Mouse (Mus musculus): Measurements from ENCODE around the gene Olfr824.
"Not testable (repeated sequence)": the region's sequence is repeated elsewhere in the genome, so short reads cannot be mapped to it uniquely, and the experiment has no call there.

Gene Olfr824

DNA sequence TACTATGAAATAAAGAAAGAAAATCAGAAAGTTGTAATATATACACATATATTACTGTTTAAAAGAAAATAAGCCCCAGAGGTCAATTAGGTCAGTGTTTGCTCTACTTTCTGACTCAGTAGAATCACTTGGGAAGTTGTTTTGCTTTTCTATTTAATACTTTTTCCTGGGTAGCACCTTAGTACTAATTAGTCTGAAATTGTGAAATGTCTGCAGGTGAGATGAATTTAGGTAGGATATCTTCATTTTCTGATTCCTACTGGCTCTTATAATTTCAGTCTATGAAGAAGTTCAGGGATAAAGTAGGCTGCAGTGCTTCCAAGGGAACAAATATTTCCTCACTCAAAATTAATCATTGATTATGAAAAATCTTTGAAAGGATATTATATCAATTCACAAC, at the start of gene Olfr824:
Gene Olfr824 (minus strand): TSS at position 101 of the 400 bp plus-strand sequence.
- DNase-seq (ENCODE audit: low read depth, low spot score): not testable (repeated sequence)

DNA sequence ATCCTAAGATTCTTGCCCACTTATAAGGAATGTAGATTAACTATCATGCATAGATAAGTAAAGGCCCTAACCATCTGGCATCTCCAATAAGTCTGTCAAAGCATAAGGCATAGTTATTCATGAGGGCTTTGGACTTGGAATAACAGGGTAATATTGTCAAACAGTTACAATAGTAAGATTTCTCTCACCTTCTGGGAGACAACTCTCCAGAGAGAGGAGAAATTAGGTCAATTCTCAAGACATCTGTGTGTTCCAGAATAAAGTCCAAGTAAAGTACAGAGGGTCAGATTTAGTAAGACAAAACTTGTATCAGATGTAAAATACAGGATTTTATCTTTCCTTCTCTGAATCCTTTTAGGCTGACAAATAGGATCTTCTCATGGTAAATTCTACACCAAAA, 36.9 kb upstream of the Olfr824 start, which contains the start of gene Olfr825:
Gene Olfr825 (minus strand): TSS at position 101 of the 400 bp plus-strand sequence.
- DNase-seq (ENCODE audit: low read depth, low spot score): no peak

GRCm38 (mm10) chr10:130165196-130165595, 35.4 kb upstream of the Olfr824 start:
- no peak for DNase-seq (ENCODE audit: low read depth, low spot score)

DNA sequence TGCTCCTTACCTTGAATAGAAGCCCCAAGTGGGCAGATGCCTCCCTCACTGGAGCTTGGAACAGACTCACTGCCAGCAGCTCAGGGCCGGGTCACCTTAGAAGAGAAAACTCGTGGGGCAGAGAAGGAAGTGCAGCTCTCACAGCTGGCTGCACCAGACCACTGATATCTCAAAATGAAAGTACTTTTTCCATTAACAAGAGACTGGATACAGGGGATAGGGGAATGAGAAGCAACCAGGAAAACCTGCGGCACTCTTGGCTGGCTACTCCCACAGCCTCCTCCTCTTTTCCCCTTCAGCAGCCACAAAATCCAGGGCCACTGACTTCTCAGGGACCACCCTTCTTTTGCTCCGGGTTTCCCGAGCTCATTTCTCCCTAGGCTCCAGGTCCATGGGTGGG, 14.3 kb upstream of the Olfr824 start:
- no peak for DNase-seq (ENCODE audit: low read depth, low spot score)

DNA sequence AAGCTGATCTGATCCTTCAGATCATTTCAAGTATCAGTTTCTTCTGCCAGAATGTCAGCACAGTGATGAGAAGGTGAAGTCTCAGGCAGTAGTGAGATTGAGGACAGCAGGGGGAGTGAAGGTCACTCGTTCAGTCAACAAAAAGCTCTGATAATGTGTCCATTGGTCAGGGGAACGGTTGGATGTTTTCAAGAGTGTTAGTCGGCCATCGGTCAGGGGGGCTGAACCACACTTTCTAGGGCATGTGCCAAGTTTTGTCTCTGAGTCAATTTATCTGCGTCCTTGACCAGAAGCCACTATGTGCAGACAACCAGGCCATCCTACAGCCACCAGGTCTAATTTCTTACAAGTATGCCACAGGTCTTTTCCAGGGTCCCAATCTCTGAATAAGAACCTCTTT, 12.7 kb upstream of the Olfr824 start:
- not testable (repeated sequence) for DNase-seq (ENCODE audit: low read depth, low spot score)

DNA sequence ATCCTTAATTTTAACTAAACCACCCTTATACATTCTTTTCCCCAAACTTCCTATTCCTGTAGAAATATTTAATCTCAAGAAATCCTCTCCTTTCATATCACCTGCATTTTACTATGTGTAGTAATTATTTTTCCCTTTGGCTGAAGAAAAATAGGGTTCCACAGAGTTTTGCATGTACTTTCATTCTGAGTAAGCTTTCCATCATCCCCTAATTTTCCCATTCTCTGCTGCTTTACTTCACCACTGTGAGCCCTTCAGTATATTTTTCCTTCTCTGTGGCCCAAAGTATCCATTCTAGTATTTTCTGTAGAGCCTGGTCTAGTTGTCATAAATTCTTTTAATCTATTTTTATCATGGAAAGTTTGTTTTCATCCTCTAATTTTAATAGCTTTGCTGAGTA, 5.0 kb upstream of the Olfr824 start:
- no peak for DNase-seq (ENCODE audit: low read depth, low spot score)

- peak; percentile 82 for DNase-seq (ENCODE audit: low read depth, low spot score)
These were observed 13.8 kb downstream of the Olfr824 start for GRCm38 (mm10) chr10:130116045-130116444.

DNA sequence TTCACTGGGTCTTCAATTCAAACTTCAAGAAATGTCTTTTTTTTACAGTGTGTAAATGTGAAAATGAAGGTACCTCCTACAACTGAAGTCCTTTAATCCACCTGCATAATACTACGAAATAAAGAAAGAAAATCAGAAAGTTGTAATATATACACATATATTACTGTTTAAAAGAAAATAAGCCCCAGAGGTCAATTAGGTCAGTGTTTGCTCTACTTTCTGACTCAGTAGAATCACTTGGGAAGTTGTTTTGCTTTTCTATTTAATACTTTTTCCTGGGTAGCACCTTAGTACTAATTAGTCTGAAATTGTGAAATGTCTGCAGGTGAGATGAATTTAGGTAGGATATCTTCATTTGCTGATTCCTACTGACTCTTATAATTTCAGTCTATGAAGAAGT, 14.5 kb downstream of the Olfr824 start, which contains the start of gene Olfr823:
Gene Olfr823 (minus strand): TSS at position 101 of the 400 bp plus-strand sequence.
- not testable (repeated sequence) for DNase-seq (ENCODE audit: low read depth, low spot score)

GRCm38 (mm10) chr10:130096104-130096503, 33.7 kb downstream of the Olfr824 start:
- peak; percentile 14 for DNase-seq (ENCODE audit: low read depth, low spot score)

DNA sequence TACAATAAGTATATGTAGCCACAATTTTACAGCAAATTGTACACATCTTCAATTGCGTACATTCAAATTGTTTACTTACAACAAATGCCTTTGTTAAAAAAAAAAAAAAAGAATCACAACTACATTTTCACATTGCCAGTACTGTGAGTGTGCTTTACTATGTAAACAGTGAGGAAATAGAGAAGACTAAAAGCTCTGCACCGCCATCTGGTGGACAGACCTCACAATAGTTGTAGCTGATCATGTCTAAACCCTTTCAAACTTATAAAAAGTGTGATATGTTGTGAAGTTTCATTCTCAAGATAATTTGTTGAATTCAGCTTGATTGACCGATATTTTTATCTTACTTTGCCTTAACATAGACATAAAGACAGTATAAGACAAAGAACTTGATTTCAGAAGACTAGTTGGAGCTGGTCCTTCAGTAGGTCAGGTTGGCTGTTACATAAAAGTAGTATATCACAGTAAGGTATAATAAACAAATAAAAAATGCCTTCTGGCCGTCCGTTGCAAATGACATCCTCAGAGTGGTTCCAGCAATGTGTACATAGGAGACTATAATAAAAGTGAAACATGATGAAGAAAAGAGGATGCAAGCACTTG, 36.9 kb downstream of the Olfr824 start:
- DNase-seq (ENCODE audit: low read depth, low spot score): peak; percentile 63
